Mouse (Mus musculus) G1E (cell line): ENCODE measurements around the gene Slc25a43.

Experiments used
- CTCF ChIP-seq: IDR thresholded peaks from 2 replicates; pipeline ENCODE4 v1.5.1; 2012; ENCODE audit warnings: low read depth, low read length, inconsistent platforms, mixed read lengths
- GATA1 ChIP-seq: IDR thresholded peaks from 2 replicates; pipeline ENCODE4 v1.6.1; 2012; ENCODE audit warnings: borderline replicate concordance, low read length, inconsistent platforms, mixed read lengths
- POLR2AphosphoS5 ChIP-seq: IDR thresholded peaks from 2 replicates; pipeline ENCODE4 v1.6.1; 2012; ENCODE audit warnings: low read depth, low read length, inconsistent platforms; ENCODE audit not compliant: insufficient replicate concordance
- TAL1 ChIP-seq: conservative IDR thresholded peaks from 2 replicates; pipeline ENCODE4 v1.6.1; 2012; ENCODE audit warnings: low read depth, low read length, inconsistent platforms, mixed read lengths

DNA sequence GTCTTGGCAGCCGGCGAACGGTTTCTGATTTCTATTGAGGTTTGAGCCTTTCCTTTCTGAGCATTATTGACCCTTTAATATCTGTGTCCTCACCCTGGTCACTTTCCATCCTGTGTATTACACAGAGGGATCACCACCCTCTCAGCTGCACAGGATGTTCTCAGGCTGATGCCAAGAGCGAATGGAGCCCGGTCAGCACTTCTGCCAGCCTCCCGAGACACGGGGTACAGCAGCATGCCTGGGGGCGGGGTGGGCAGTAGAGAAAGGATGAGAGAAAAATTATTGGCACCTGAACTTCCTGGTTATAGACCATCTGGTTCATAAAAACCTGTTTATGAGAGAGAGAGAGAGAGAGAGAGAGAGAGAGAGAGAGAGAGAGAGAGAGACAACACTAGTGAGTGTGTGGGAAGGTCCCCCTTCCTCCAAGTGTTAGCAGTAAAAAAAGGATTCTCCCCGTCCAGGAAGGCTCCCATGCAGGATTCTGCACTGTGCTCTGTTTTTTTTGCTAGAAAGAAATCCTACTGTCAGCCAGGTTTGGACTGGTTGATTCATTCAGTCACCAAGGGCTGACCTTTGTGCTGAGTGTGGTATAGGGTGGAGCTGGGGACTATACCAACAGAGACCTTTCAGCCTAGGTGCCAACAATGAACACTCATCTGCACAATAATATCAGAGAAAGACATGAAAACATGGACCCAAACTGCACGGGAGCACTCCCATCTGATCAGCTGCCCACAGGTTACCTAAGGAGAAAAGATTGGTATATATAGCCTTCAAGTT lies 80.7 kb downstream of the Slc25a43 start:
- TF ChIP-seq CTCF, result no peak
- TF ChIP-seq GATA1, result no peak
- no peak for TF ChIP-seq POLR2AphosphoS5
- TF ChIP-seq TAL1, result no peak
